Mouse (Mus musculus) heart, embryonic 14.5 days (tissue): ENCODE measurements at regions not wholly inside any gene's neighbourhood (a gene's known extent, or its start where the extent isn't known, plus 50 kb on each side); places are given as distances from the start of the nearest gene placed in this dataset.

Experiments used
- ATAC-seq: fragments of 200-750 bp; cut with Nextera tagmentation; 2 replicates; pipeline ENCODE4 v1.8.0; 2017; ENCODE audit warnings: low read depth, moderate TSS enrichment; ENCODE audit not compliant: insufficient number of reproducible peaks, insufficient read depth, low FRiP score
- H3K27ac ChIP-seq, 2 experiments: fragments of 200-500 bp in 1 of 2; fragments of 300-500 bp in 1 of 2; sonication (generic) in 1 of 2; replicated peaks in 1 of 2; 2 replicates each; pipeline ENCODE4 v1.5.1; 2012 to 2014; ENCODE audit warnings: low read depth in 2 of 2, low read length in 2 of 2, control low read depth in 1 of 2, mild to moderate bottlenecking in 1 of 2, mixed read lengths in 1 of 2; ENCODE audit not compliant: control insufficient read depth in 1 of 2, insufficient read depth in 1 of 2
- H3K27me3 ChIP-seq: fragments of 300-500 bp; sonication (generic); 2 replicates; pipeline ENCODE4 v1.6.1; 2014; ENCODE audit warnings: mild to moderate bottlenecking, low read length, control low read depth; ENCODE audit not compliant: control insufficient read depth, insufficient read depth
- H3K36me3 ChIP-seq: fragments of 300-500 bp; sonication (generic); 2 replicates; pipeline ENCODE4 v1.6.1; 2014; ENCODE audit warnings: mild to moderate bottlenecking, control low read depth, low read length, mixed read lengths; ENCODE audit not compliant: control insufficient read depth, insufficient read depth
- H3K4me1 ChIP-seq, 2 experiments: fragments of 200-500 bp in 1 of 2; fragments of 300-500 bp in 1 of 2; sonication (generic) in 1 of 2; 2 replicates each; pipeline ENCODE4 v1.6.1; 2012 to 2014; ENCODE audit warnings: low read length in 2 of 2, control low read depth in 1 of 2, mixed read lengths in 1 of 2; ENCODE audit not compliant: control insufficient read depth in 2 of 2, insufficient read depth in 2 of 2
- H3K4me2 ChIP-seq: fragments of 300-500 bp; sonication (generic); 2 replicates; pipeline ENCODE4 v1.6.1; 2014; ENCODE audit warnings: mild to moderate bottlenecking, low read length
- H3K4me3 ChIP-seq, 2 experiments: fragments of 200-500 bp in 1 of 2; fragments of 300-500 bp in 1 of 2; sonication (generic) in 1 of 2; 2 replicates each; pipeline ENCODE4 v1.5.1; 2012 to 2014; ENCODE audit warnings: low read length in 2 of 2, mild to moderate bottlenecking in 2 of 2, control low read depth in 1 of 2, low read depth in 1 of 2, moderate library complexity in 1 of 2; ENCODE audit not compliant: control insufficient read depth in 1 of 2, insufficient read depth in 1 of 2
- H3K9ac ChIP-seq: fragments of 300-500 bp; sonication (generic); 2 replicates; pipeline ENCODE4 v1.6.1; 2014; ENCODE audit warnings: mild to moderate bottlenecking, low read length
- H3K9me3 ChIP-seq: fragments of 300-500 bp; sonication (generic); 2 replicates; pipeline ENCODE4 v1.6.1; 2016; ENCODE audit warnings: low read length, control low read depth; ENCODE audit not compliant: control insufficient read depth
- WGBS: fragments of 180-500 bp; shearing (Covaris S2); extraction: QIAGEN DNeasy Blood & Tissue Kit; methylation state at CpG from one replicate; pipeline ENCODE4 v1.1.7; 2014; 5-methylcytosine and 5-hydroxymethylcytosine counted together

- Histone ChIP-seq H3K4me1 (peaks cover 2 to 6% of the 10 kb centered on the region in 2 experiments; a peak in 2 of 4 replicates), H3K27me3 (no peaks in the 10 kb centered on the region), H3K9ac (no peak overlapping the region), H3K4me2 (no peak overlapping the region), H3K9me3 (no peaks in the 10 kb centered on the region), H3K36me3 (no peaks in the 10 kb centered on the region), H3K4me3 (no peak overlapping the region), H3K27ac (no peak overlapping the region)
- no peak for ATAC-seq
- WGBS = 69% methylated on average over 8 of the region's 8 CpGs
Measured at GRCm38 (mm10) chr5:148757236-148757635, 171.9 kb downstream of the Katnal1 start.

DNA sequence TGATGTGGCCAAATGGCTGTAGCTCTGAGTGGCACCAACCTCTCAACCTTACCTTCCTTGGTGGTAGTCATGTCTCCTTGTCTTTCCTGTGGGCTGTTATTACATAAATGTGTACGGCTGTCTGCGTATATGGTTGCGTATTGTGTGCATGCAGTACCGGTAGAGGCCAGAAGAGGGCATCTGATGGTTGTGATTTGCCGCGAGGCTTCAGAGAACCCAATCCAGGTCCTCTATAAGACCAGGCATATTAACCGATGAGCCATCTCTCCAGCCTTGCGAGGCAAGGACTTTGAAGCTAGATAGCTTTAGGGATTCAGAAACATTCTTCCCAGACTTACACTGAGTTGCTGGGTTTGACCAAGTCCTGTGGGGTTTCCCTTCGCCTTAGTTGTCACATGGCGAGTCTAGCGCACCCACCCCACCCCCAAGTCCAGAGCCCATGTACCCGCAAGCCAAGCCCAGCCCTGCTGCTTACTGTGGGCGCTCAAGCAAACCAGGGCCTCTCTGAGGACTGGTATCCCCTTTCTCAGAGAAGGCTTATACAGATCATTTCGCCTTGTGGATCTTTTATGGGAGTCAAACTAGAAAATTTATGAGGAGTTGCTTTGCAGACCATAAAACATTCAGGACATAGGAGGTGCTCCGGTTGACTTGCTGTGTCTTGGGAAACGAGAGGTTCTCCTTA, 172.7 kb downstream of the Katnal1 start:
- no peak overlapping the region for H3K4me2 ChIP-seq
- H3K27ac ChIP-seq = no peak overlapping the region
- H3K27me3 ChIP-seq = no peaks in the 10 kb centered on the region
- ATAC-seq = no peak
- WGBS = 77% methylated on average over 16 of the region's 16 CpGs
- H3K36me3 ChIP-seq = no peaks in the 10 kb centered on the region
- H3K4me1 ChIP-seq = peaks cover 2 to 6% of the 10 kb centered on the region in 2 experiments; a peak in 2 of 4 replicates
- no peaks in the 10 kb centered on the region for H3K9me3 ChIP-seq
- no peak overlapping the region for H3K9ac ChIP-seq
- H3K4me3 ChIP-seq = no peak overlapping the region

DNA sequence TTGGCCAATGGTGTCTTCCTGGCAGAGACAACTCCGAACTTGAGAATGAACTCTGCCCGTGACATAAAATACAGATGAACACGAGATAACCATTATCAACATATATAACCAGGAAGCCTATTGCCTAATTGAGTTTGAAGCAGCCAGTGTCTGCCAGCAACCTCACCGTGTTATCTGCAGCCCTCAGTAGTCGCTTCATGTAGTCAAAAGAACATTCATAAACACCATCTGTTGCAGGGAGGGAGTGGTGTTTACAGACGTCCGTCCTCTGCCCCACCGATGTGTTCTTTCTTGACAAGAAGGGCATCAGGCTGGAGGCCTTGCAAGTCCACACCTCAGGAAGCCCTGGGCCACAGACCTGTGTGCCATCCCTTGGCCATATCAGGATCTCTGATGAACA, 173.3 kb downstream of the Katnal1 start:
- WGBS = 80% methylated on average over 8 of the region's 8 CpGs
- Histone ChIP-seq H3K4me3 (no peak overlapping the region), H3K27ac (no peak overlapping the region), H3K4me1 (peaks cover 2 to 6% of the 10 kb centered on the region in 2 experiments; a peak in 2 of 4 replicates), H3K36me3 (no peaks in the 10 kb centered on the region), H3K27me3 (no peaks in the 10 kb centered on the region), H3K4me2 (no peak overlapping the region), H3K9me3 (no peaks in the 10 kb centered on the region), H3K9ac (no peak overlapping the region)
- no peak for ATAC-seq

- 55% methylated on average over 10 of the region's 10 CpGs for WGBS
- Histone ChIP-seq H3K9me3 (no peaks in the 10 kb centered on the region), H3K4me3 (no peak overlapping the region), H3K27me3 (no peaks in the 10 kb centered on the region), H3K9ac (no peak overlapping the region), H3K4me1 (peaks cover 2 to 6% of the 10 kb centered on the region in 2 experiments; a peak in 2 of 4 replicates), H3K4me2 (no peak overlapping the region), H3K36me3 (no peaks in the 10 kb centered on the region), H3K27ac (no peak overlapping the region)
- ATAC-seq = no peak
Measured at GRCm38 (mm10) chr5:148754896-148755295, 174.2 kb downstream of the Katnal1 start.

GRCm38 (mm10) chr5:148754363-148754762, 174.8 kb downstream of the Katnal1 start:
- Histone ChIP-seq H3K27me3 (no peaks in the 10 kb centered on the region), H3K27ac (no peak overlapping the region), H3K9ac (no peak overlapping the region), H3K4me1 (peaks cover 2 to 6% of the 10 kb centered on the region in 2 experiments; a peak in 2 of 4 replicates), H3K9me3 (no peaks in the 10 kb centered on the region), H3K4me2 (no peak overlapping the region), H3K4me3 (no peak overlapping the region), H3K36me3 (no peaks in the 10 kb centered on the region)
- no peak for ATAC-seq
- WGBS = 91% methylated on average over 6 of the region's 6 CpGs

DNA sequence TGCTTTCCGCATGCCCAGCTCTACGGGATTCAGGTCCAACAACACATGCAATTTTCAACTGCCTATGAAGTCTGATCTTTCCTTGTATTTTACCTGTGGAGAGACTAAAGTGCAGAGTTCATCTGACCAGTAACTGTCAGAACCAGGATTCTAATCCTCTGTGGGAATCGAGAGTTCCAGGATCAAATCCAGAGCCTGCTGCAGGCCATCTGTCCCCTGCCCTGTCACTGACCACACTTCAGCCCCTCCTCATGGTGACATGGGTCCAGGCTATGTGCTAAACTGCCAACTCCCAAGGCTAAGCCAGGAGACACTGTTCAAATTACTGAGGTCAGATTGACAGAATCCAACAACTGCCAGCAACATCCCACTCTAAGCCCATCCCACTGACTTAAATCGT, 175.7 kb downstream of the Katnal1 start:
- no peak for ATAC-seq

GRCm38 (mm10) chr5:148751980-148752379, 177.1 kb downstream of the Katnal1 start:
- no peak for ATAC-seq
- no peaks in the 10 kb centered on the region for H3K36me3 ChIP-seq
- H3K4me2 ChIP-seq = no peak overlapping the region
- H3K4me1 ChIP-seq = peaks cover 2 to 3% of the 10 kb centered on the region in 2 experiments; a peak in 1 of 4 replicates
- H3K4me3 ChIP-seq = no peak overlapping the region
- WGBS = 92% methylated on average over 13 of the region's 13 CpGs
- no peak overlapping the region for H3K27ac ChIP-seq
- no peak overlapping the region for H3K9ac ChIP-seq
- H3K27me3 ChIP-seq = no peaks in the 10 kb centered on the region
- H3K9me3 ChIP-seq = no peaks in the 10 kb centered on the region

More for the DNA sequence above, 175.7 kb downstream of the Katnal1 start:
- Histone ChIP-seq H3K27ac (no peak overlapping the region), H3K36me3 (no peaks in the 10 kb centered on the region), H3K9me3 (no peaks in the 10 kb centered on the region), H3K9ac (no peak overlapping the region), H3K4me2 (no peak overlapping the region), H3K27me3 (no peaks in the 10 kb centered on the region), H3K4me1 (peaks cover 2 to 6% of the 10 kb centered on the region in 2 experiments; a peak in 2 of 4 replicates), H3K4me3 (no peak overlapping the region)
- 70% methylated on average over 4 of the region's 4 CpGs for WGBS
